Mouse (Mus musculus) megakaryocyte, embryonic 14.5 days (primary cell): Measurements from ENCODE around the gene Zfp985.
"Not testable (repeated sequence)": the region's sequence is repeated elsewhere in the genome, so short reads cannot be mapped to it uniquely, and the experiment has no call there.

Experiments used
- FLI1 ChIP-seq: IDR thresholded peaks from 2 replicates; pipeline ENCODE4 v1.6.1; 2012; ENCODE audit warnings: low read length, inconsistent platforms, mixed read lengths
- GATA1 ChIP-seq: IDR thresholded peaks from 3 replicates; pipeline ENCODE4 v1.6.1; 2012; ENCODE audit warnings: mixed read lengths, low read length, inconsistent platforms, borderline replicate concordance

DNA sequence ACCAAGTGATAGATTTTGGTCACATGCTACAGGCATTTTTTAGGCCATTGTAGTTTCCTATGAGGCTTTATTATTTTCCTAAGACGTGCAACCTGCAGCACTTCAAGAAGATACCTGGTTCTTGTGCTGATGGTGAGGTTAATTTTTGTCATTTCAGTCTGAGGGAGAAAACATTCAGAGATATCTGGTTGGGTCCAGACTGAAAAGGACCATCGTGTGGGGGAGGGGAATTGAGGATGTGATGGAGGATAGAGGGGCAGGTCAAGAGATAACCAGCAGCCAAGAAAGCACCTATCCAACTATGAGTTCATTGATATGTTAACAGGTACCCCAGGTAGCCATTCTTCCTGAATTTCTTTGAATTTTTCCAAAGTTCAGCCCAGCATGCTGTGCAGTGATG lies 1.3 kb downstream of the Zfp985 start:
- not testable (repeated sequence) for TF ChIP-seq GATA1, FLI1
